Mouse (Mus musculus) neural tube, embryonic 14.5 days (tissue): ENCODE data around the gene Sympk. TPM values are rescaled to one million over a fixed set of nuclear protein-coding genes. Genes with fewer than 3 reads are reported as not detected.
"Not testable (repeated sequence)": the region's sequence is repeated elsewhere in the genome, so short reads cannot be mapped to it uniquely, and the experiment has no call there.

ENCODE experiments used
- ATAC-seq: fragments of 200-750 bp; cut with Nextera tagmentation; 2 replicates; pipeline ENCODE4 v1.8.0; 2017; ENCODE audit warnings: low read depth, mild to moderate bottlenecking, moderate TSS enrichment, moderate library complexity
- H3K27ac ChIP-seq: fragments of 300-500 bp; sonication (generic); 2 replicates; pipeline ENCODE4 v1.5.1; 2014; ENCODE audit warnings: low read depth, mild to moderate bottlenecking, control low read depth, low read length, moderate library complexity, mixed read lengths
- H3K27me3 ChIP-seq: fragments of 300-500 bp; sonication (generic); 2 replicates; pipeline ENCODE4 v1.6.1; 2014; ENCODE audit warnings: low read length; ENCODE audit not compliant: control insufficient read depth, insufficient read depth
- H3K36me3 ChIP-seq: fragments of 300-500 bp; sonication (generic); 2 replicates; pipeline ENCODE4 v1.6.1; 2014; ENCODE audit warnings: low read length, mixed read lengths; ENCODE audit not compliant: control insufficient read depth, insufficient read depth
- H3K4me1 ChIP-seq: fragments of 300-500 bp; sonication (generic); 2 replicates; pipeline ENCODE4 v1.6.1; 2014; ENCODE audit warnings: low read length; ENCODE audit not compliant: control insufficient read depth, insufficient read depth
- H3K4me2 ChIP-seq: fragments of 300-500 bp; sonication (generic); 2 replicates; pipeline ENCODE4 v1.6.1; 2014; ENCODE audit warnings: mild to moderate bottlenecking, low read depth, low read length, control low read depth
- H3K4me3 ChIP-seq: fragments of 300-500 bp; sonication (generic); 2 replicates; pipeline ENCODE4 v1.5.1; 2014; ENCODE audit warnings: low read depth, low read length, control low read depth, mixed read lengths
- H3K9ac ChIP-seq: fragments of 300-500 bp; sonication (generic); replicated peaks from 2 replicates; pipeline ENCODE4 v1.6.1; 2014; ENCODE audit warnings: low read depth, mild to moderate bottlenecking, control low read depth, low read length, mixed read lengths
- H3K9me3 ChIP-seq: fragments of 300-500 bp; sonication (generic); 2 replicates; pipeline ENCODE4 v1.6.1; 2016; ENCODE audit warnings: low read length; ENCODE audit not compliant: control insufficient read depth
- whole genome bisulfite sequencing: fragments of 180-500 bp; shearing (Covaris S2); extraction: QIAGEN DNeasy Blood & Tissue Kit; methylation state at CpG from one replicate; pipeline ENCODE4 v1.1.7; 2014; 5-methylcytosine and 5-hydroxymethylcytosine counted together
- polyA plus RNA-seq: library from polyadenylated mRNA; unstranded; fragments of >200 nt; fragmentation: Nextera tagmentation; extraction: Ambion mirVana; gene quantifications from 2 replicates; pipeline ENCODE4 v1.2.1, GENCODE M21; 2014

The Sympk gene
- polyA plus RNA-seq, 1 experiment from 2014 or later, result 16.8 TPM

DNA sequence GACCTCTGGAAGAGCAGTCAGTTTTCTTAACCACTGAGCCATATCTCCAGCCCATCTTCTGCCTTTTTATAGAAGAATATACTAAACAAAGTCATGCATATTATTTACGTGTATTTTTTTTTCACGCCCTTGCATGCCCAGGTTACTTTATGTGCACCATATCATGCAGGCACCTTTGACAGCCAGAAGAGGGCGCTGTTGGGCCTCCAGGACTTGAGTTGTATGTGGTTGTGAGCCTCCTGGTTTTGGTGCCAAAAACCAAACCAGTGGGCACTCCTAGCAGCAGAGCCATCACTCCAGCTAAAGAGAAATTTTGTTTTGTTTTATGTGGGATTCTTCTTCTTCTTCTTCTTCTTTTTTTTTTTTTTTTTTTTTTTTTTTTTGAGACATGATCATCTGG, 45.3 kb downstream of the Sympk start:
- H3K9ac ChIP-seq, result no peak overlapping the region
- no peak overlapping the region for H3K4me3 ChIP-seq
- H3K36me3 ChIP-seq, result no peaks in the 10 kb centered on the region
- ATAC-seq, result no peak
- H3K27me3 ChIP-seq, result peaks cover 10% of the 10 kb centered on the region
- H3K4me2 ChIP-seq, result no peak overlapping the region
- H3K4me1 ChIP-seq, result no peaks in the 10 kb centered on the region
- WGBS, result 48% methylated on average over 3 of the region's 3 CpGs
- no peak overlapping the region for H3K27ac ChIP-seq
- no peaks in the 10 kb centered on the region for H3K9me3 ChIP-seq

DNA sequence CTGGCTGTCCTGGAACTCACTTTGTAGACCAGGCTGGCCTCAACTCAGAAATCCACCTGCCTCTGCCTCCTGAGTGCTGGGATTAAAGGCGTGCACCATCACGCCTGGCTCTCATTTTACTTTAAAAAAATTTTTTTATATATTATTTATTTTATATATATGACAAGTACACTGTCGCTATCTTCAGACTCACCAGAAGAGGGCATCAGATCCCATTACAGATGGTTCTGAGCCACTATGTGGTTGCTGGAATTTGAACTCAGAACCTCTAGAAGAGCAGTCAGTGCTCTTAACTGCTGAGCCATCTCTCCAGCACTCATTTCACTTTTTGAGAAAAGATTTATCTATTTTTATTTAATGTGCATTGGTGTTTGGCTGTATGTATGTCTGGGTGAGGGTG, 46.8 kb downstream of the Sympk start:
- not testable (repeated sequence) for H3K9ac ChIP-seq, H3K36me3 ChIP-seq, H3K27ac ChIP-seq, H3K4me1 ChIP-seq, ATAC-seq, H3K4me2 ChIP-seq, H3K27me3 ChIP-seq, H3K9me3 ChIP-seq, H3K4me3 ChIP-seq
- 61% methylated on average over 3 of the region's 3 CpGs for WGBS

DNA sequence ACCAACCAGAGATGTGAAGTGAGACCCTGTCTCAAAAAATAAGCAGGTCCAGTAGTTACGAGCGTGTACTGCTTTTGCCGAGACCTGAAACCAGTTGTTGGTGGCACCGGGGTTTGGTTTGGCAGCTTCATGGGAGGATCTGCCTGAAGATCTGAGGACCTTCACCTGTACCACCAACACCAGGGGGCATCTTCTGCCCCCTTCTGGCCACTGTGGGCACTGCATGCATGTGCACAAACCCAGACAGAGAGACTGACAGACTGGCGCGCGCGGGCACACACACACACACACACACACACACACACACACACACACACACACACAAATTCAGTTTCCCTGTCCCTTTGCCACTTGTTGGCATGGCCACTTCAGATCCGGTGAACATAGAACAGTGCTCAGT, 49.3 kb downstream of the Sympk start:
- H3K36me3 ChIP-seq, result peaks cover 6% of the 10 kb centered on the region; the same call in 1 of the 2 replicates
- 89% methylated on average over 9 of the region's 9 CpGs for WGBS
- ATAC-seq, result no peak

DNA sequence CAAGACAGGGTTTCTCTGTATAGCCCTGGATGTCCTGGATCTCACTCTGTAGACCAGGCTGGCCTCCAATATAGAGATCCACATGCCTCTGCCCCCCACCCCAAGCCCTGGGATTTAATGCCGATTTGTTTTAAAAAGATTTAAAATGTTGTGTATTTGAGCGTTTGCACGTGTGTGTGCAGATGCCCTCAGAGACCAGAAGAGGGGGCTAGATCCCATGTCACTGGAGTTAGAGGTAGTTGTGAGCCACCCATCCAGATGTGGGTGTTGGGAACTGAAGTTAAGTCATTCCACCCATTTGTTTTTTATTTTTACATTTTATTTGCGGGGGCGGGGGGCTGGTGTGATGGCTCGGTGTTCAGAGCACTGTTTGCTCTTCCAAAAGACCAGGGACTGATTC, 50.3 kb downstream of the Sympk start:
- peaks cover 12% of the 10 kb centered on the region; the same call in 1 of the 2 replicates for H3K36me3 ChIP-seq
- no peaks in the 10 kb centered on the region for H3K9me3 ChIP-seq
- 90% methylated on average over 6 of the region's 6 CpGs for WGBS
- no peak overlapping the region for H3K4me2 ChIP-seq
- no peak overlapping the region for H3K9ac ChIP-seq
- H3K4me3 ChIP-seq, result no peak overlapping the region
- H3K27ac ChIP-seq, result no peak overlapping the region
- no peaks in the 10 kb centered on the region; the same call in 1 of the 2 replicates for H3K27me3 ChIP-seq
- peaks cover 15% of the 10 kb centered on the region; the same call in 1 of the 2 replicates for H3K4me1 ChIP-seq
- ATAC-seq, result no peak

More for the DNA sequence above, 49.3 kb downstream of the Sympk start:
- Histone ChIP-seq H3K4me2 (no peak overlapping the region), H3K9ac (no peak overlapping the region), H3K4me3 (no peak overlapping the region), H3K9me3 (no peaks in the 10 kb centered on the region), H3K27ac (no peak overlapping the region), H3K4me1 (peaks cover 15% of the 10 kb centered on the region; the same call in 1 of the 2 replicates), H3K27me3 (no peaks in the 10 kb centered on the region; the same call in 1 of the 2 replicates)

DNA sequence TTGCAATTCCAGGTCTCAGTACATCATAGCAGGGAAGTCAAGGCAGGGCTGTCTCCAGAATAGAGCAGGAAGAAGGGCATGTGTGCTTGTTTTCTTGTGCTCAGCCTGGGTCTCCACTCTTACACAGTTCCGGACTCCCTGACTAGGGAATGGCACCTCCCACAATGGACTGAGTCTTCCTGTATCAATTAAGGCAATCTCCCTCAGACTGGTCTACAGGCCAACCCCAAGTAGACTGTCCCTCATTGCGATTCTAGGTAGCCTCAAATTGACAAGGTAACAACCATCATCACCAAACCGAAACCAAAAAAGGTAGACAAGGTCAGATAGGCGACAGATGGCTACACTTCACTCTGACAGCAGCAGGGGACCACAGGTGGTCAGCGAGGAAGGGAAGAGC, 51.1 kb downstream of the Sympk start:
- H3K4me1 ChIP-seq, result peaks cover 15% of the 10 kb centered on the region; the same call in 1 of the 2 replicates
- ATAC-seq, result peak; percentile 6
- H3K27ac ChIP-seq, result peak overlapping the region; percentile 44; the same call in 1 of the 2 replicates
- H3K9me3 ChIP-seq, result no peaks in the 10 kb centered on the region
- 64% methylated on average over 5 of the region's 5 CpGs for WGBS
- peak overlapping the region; percentile 100 for H3K4me3 ChIP-seq
- H3K36me3 ChIP-seq, result peaks cover 19% of the 10 kb centered on the region
- H3K27me3 ChIP-seq, result no peaks in the 10 kb centered on the region; the same call in 1 of the 2 replicates
- H3K9ac ChIP-seq, result no peak overlapping the region
- peak overlapping the region; percentile 73 for H3K4me2 ChIP-seq

DNA sequence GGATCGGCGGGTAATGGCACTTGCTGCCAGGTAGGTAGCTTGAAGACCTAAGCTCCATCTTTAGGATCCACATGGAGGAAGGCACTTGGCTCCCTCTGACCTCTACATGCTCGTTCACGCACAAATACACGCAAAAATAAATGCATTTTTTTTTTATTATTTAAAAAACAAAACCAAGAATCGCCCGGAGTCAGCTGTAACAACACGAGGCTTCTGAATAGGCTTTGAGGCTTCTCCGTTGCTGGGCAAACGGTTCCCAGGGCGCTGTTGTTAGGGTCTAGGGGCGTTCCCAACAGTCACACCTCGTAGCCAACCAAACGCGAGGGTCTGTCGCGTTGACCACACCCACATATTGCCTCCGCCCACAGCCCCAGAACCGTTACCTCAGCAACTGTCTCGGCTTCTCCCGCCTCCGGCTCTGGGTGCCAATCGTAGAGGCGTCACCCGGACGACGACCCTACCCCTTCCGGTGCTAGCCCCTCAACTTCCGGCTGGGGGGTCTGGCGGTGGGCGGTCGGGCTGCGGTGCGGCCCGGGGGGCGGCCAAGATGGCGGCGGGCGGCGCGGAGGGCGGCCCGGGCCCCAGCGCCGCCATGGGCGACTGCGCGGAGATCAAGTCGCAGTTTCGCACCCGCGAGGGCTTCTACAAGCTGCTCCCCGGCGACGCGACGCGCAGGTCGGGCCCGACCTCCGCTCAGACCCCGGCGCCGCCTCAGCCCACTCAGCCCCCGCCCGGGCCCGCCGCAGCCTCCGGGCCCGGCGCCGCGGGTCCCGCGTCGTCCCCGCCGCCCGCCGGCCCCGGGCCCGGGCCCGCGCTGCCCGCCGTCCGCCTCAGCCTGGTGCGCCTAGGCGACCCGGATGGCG, 51.8 kb downstream of the Sympk start, which contains the start of gene Dmwd:
Dmwd (plus strand) TSS at position 505 of the 863 bp plus-strand sequence.
- Histone ChIP-seq H3K9me3 (no peaks in the 10 kb centered on the region), H3K36me3 (peaks cover 26% of the 10 kb centered on the region), H3K4me1 (peaks cover 15% of the 10 kb centered on the region; the same call in 1 of the 2 replicates), H3K4me3 (peak within 1 kb of the TSS; percentile 100), H3K4me2 (peak within 1 kb of the TSS; percentile 73), H3K9ac (peak within 1 kb of the TSS; percentile 97), H3K27me3 (no peaks in the 10 kb centered on the region; the same call in 1 of the 2 replicates), H3K27ac (peak within 1 kb of the TSS; percentile 79)
- peak; percentile 98 for ATAC-seq
- WGBS, result under 1% methylated on average over 81 of the region's 91 CpGs

DNA sequence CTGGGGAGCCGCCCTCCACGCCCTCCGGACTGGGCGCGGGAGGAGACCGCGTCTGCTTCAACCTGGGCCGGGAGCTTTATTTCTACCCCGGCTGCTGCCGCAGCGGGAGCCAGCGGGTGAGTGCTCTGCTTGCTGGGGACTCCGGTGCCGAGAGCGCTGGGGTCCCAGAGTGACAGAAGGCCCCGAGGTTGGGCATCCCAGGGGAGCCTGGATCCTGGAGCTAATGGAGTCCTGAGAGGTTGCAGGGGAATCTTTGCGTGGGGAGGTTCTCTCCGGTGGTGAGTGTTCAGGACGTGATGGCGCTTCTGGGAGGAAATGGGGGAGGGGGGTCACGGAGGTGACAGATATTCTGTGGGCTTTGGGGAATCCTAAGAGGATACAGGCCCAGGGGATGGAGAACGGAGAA, 52.4 kb downstream of the Sympk start:
- Histone ChIP-seq H3K36me3 (peaks cover 30% of the 10 kb centered on the region), H3K27me3 (no peaks in the 10 kb centered on the region; the same call in 1 of the 2 replicates), H3K27ac (peak overlapping the region; percentile 79), H3K9ac (peak overlapping the region; percentile 97), H3K4me2 (peak overlapping the region; percentile 73), H3K4me1 (peaks cover 15% of the 10 kb centered on the region; the same call in 1 of the 2 replicates), H3K9me3 (no peaks in the 10 kb centered on the region), H3K4me3 (peak overlapping the region; percentile 100)
- no peak for ATAC-seq
- 0% methylated on average over 22 of the region's 22 CpGs for WGBS

DNA sequence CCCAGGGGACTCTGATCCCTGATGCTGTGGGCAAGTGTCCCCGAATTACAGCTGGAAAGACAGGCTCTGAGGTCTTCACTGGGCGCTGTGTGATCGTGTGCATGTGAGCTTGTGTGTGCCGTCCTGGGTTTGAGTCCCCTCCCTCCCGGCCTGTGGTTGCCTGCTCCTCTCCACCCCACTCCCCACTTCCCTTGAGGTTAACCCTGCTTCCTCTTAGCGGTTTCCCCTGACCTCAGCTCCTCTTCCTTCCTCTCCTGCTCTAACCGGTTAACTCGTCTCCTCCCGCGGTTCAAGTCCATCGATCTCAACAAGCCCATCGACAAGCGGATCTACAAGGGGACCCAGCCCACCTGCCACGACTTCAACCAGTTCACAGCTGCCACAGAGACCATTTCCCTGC, 53.6 kb downstream of the Sympk start:
- H3K9me3 ChIP-seq, result no peaks in the 10 kb centered on the region
- H3K9ac ChIP-seq, result no peak overlapping the region; the same call in 1 of the 2 replicates
- H3K4me1 ChIP-seq, result peaks cover 15% of the 10 kb centered on the region; the same call in 1 of the 2 replicates
- 89% methylated on average over 14 of the region's 14 CpGs for WGBS
- no peaks in the 10 kb centered on the region; the same call in 1 of the 2 replicates for H3K27me3 ChIP-seq
- peak overlapping the region; percentile 73 for H3K4me2 ChIP-seq
- peak overlapping the region; percentile 100; the same call in 1 of the 2 replicates for H3K4me3 ChIP-seq
- H3K27ac ChIP-seq, result no peak overlapping the region
- peaks cover 38% of the 10 kb centered on the region for H3K36me3 ChIP-seq
- ATAC-seq, result no peak

DNA sequence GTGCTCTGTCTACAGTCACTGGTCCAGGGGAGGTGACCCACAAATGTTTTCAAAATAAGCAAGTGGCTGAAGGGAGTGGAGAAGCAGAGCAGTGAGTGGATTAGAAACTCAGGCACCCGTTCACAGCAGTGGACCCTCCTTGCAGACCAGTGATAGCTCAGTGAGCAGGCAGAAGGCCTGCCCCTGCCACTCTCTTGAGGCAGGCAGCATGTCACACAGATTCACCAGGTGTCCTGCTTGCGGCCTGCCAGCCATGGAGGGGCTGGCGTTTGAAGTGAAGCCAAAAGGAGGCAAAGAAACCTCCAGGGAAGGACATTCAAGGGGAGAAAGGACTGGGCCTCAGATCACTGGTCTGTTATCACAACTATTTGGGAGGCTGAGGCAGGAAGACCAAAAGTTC, 54.6 kb downstream of the Sympk start:
- Histone ChIP-seq H3K9me3 (no peaks in the 10 kb centered on the region), H3K36me3 (peaks cover 41% of the 10 kb centered on the region), H3K4me3 (no peak overlapping the region), H3K27me3 (no peaks in the 10 kb centered on the region; the same call in 1 of the 2 replicates), H3K4me1 (peaks cover 15% of the 10 kb centered on the region; the same call in 1 of the 2 replicates), H3K4me2 (no peak overlapping the region), H3K27ac (no peak overlapping the region), H3K9ac (no peak overlapping the region)
- no peak for ATAC-seq
- 90% methylated on average over 3 of the region's 3 CpGs for WGBS
